Mouse (Mus musculus) olfactory bulb, adult 2 months (tissue): ENCODE data around the gene 9430015G10Rik. TPM values are rescaled to one million over a fixed set of nuclear protein-coding genes. Genes with fewer than 3 reads are reported as not detected.
"Not testable (repeated sequence)": the region's sequence is repeated elsewhere in the genome, so short reads cannot be mapped to it uniquely, and the experiment has no call there.

ENCODE experiments used
- H3K27ac ChIP-seq: fragments of 200-500 bp; 2 replicates; pipeline ENCODE4 v1.5.1; 2012; ENCODE audit warnings: low read depth, low read length; ENCODE audit not compliant: insufficient read depth
- H3K4me1 ChIP-seq: fragments of 200-500 bp; 2 replicates; pipeline ENCODE4 v1.6.1; 2012; ENCODE audit warnings: low read length; ENCODE audit not compliant: control insufficient read depth, insufficient read depth
- H3K4me3 ChIP-seq: fragments of 200-500 bp; 2 replicates; pipeline ENCODE4 v1.5.1; 2012; ENCODE audit warnings: mild to moderate bottlenecking, low read depth, low read length, moderate library complexity; ENCODE audit not compliant: insufficient read depth
- CTCF ChIP-seq: fragments of 200-500 bp; IDR thresholded peaks from 2 replicates; pipeline ENCODE4 v1.5.1; 2012; ENCODE audit warnings: low read depth, mild to moderate bottlenecking, low read length, moderate library complexity; ENCODE audit not compliant: insufficient read depth
- POLR2A ChIP-seq: fragments of 200-500 bp; IDR thresholded peaks from 2 replicates; pipeline ENCODE4 v1.6.1; 2012; ENCODE audit warnings: mild to moderate bottlenecking, low read depth, low read length, moderate library complexity; ENCODE audit not compliant: insufficient read depth
- WGBS: fragments of 180-500 bp; shearing (Covaris S2); methylation state at CpG from one replicate; pipeline ENCODE4 v1.1.7; 2018; 5-methylcytosine and 5-hydroxymethylcytosine counted together
- polyA plus RNA-seq: library from polyadenylated mRNA; stranded (reverse); fragments of >200 nt; gene quantifications from 2 replicates; pipeline ENCODE4 v1.2.4, GENCODE M21; 2012; ENCODE audit warnings: low replicate concordance; ENCODE audit not compliant: missing spikeins, insufficient read depth, insufficient read length

Gene 9430015G10Rik
- polyA plus RNA-seq, 1 experiment = not detected

DNA sequence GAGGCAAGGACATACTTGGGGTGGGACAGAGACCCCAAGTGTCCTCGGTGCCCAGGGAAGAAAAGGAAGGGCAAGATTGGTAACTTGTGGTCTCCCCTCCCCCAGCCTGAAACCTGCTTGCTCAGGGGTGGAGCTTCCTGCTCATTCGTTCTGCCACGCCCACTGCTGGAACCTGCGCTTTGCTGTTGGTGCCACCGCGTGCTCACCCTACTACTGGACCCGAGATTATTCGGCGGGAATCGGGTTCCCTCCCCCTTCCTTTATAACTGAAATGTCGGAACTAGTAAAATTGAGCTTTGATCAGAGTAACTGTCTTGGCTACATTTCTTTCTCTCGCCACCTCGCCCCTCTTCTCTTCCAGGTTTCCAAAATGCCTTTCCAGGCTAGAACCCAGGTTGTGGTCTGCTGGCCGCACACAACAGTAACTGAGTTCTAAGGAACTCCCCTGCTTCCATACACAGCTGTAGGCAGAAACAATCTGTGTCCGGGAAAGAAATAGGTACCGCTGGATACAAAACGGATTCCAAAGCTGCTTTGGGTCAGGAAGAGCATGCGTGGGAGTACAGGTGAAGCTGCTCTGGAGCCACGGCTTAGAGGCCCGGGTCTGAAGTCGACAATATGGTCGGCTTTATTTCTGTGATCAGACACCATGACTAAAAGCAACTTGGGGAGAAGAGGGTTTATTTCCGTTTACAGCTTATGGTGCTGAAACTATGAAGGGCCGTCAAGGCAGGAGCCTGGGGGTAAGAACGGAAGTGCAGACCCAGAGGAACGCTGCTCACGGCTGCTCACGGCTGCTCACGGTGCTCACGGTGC is 26.7 kb downstream of the 9430015G10Rik start:
- WGBS = 94% methylated on average over 30 of the region's 30 CpGs
- Histone ChIP-seq H3K27ac (no peak overlapping the region), H3K4me1 (peaks cover 11% of the 10 kb centered on the region), H3K4me3 (no peak overlapping the region)
- TF ChIP-seq CTCF (no peak), POLR2A (no peak)

GRCm38 (mm10) chr4:156150887-156151286 is 41.1 kb downstream of the 9430015G10Rik start:
- not testable (repeated sequence) for H3K27ac ChIP-seq, H3K4me3 ChIP-seq, H3K4me1 ChIP-seq
- WGBS = 90% methylated on average over 10 of the region's 10 CpGs

- no peak overlapping the region for H3K27ac ChIP-seq
- no peak overlapping the region for H3K4me3 ChIP-seq
- 92% methylated on average over 3 of the region's 3 CpGs for WGBS
- H3K4me1 ChIP-seq = no peaks in the 10 kb centered on the region
- TF ChIP-seq CTCF = no peak
- TF ChIP-seq POLR2A = no peak
Measured at GRCm38 (mm10) chr4:156154771-156155170, 45.0 kb downstream of the 9430015G10Rik start.

GRCm38 (mm10) chr4:156166477-156166876 is 56.7 kb downstream of the 9430015G10Rik start:
- no peak overlapping the region for H3K4me3 ChIP-seq
- 85% methylated on average over 9 of the region's 9 CpGs for WGBS
- TF ChIP-seq CTCF = no peak
- no peak for TF ChIP-seq POLR2A
- H3K4me1 ChIP-seq = no peaks in the 10 kb centered on the region
- H3K27ac ChIP-seq = no peak overlapping the region

DNA sequence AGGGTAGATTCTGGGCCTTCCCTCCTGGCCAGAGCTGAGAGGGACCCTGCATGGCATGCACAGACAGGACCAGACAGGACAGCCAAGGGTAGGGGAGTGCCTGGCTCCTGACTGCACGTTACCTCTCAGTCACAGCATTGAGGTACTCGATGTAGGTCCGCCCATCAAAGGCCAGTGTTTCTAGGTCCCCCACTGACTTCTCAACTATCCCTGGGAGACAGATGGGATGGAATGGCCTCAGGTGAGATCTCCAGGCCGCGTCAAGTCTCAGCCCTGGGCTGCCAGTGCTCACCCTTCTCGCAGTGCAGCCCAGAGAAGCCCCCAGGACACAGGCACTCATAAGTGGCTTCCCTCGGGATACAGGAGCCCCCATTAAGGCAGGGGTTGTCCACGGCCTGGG is 58.8 kb downstream of the 9430015G10Rik start:
- H3K4me3 ChIP-seq = no peak overlapping the region
- TF ChIP-seq CTCF = no peak
- no peaks in the 10 kb centered on the region for H3K4me1 ChIP-seq
- H3K27ac ChIP-seq = no peak overlapping the region
- 91% methylated on average over 8 of the region's 8 CpGs for WGBS

- 93% methylated on average over 10 of the region's 10 CpGs for WGBS
- no peaks in the 10 kb centered on the region for H3K4me1 ChIP-seq
- TF ChIP-seq POLR2A (no peak), CTCF (no peak)
- H3K4me3 ChIP-seq = no peak overlapping the region
- H3K27ac ChIP-seq = no peak overlapping the region
Measured at GRCm38 (mm10) chr4:156169129-156169528, 59.3 kb downstream of the 9430015G10Rik start.

- Histone ChIP-seq H3K4me3 (no peak overlapping the region), H3K27ac (no peak overlapping the region), H3K4me1 (no peaks in the 10 kb centered on the region)
- 89% methylated on average over 11 of the region's 11 CpGs for WGBS
- TF ChIP-seq CTCF (no peak), POLR2A (no peak)
Measured at GRCm38 (mm10) chr4:156171828-156172227, 62.0 kb downstream of the 9430015G10Rik start.

Other genes with a start within 250 kb of the 9430015G10Rik start
- not detected in 2 replicates for gene Tas1r3, start 246.6 kb upstream of the 9430015G10Rik start, polyA plus RNA-seq
- not detected in 2 replicates for gene Cptp, start 240.5 kb upstream of the 9430015G10Rik start, polyA plus RNA-seq
- gene Ints11, start 240.4 kb upstream of the 9430015G10Rik start, polyA plus RNA-seq = not detected in 2 replicates
- not detected in 2 replicates for gene Pusl1, start 218.2 kb upstream of the 9430015G10Rik start, polyA plus RNA-seq
- not detected in 2 replicates for gene Acap3, start 218.2 kb upstream of the 9430015G10Rik start, polyA plus RNA-seq
- not detected in 2 replicates for gene Ube2j2, start 166.2 kb upstream of the 9430015G10Rik start, polyA plus RNA-seq
- gene C1qtnf12, start 147.7 kb upstream of the 9430015G10Rik start, polyA plus RNA-seq = not detected in 2 replicates
- gene B3galt6, start 117.3 kb upstream of the 9430015G10Rik start, polyA plus RNA-seq = not detected in 2 replicates
- 218 TPM in 1 of 2 replicates, not detected in the other for gene Sdf4, start 117.1 kb upstream of the 9430015G10Rik start, polyA plus RNA-seq
- gene Tnfrsf4, start 96.1 kb upstream of the 9430015G10Rik start, polyA plus RNA-seq = not detected in 2 replicates
- gene Tnfrsf18, start 83.8 kb upstream of the 9430015G10Rik start, polyA plus RNA-seq = not detected in 2 replicates
- gene Ttll10, start 50.6 kb upstream of the 9430015G10Rik start, polyA plus RNA-seq = not detected in 2 replicates
- gene Rnf223, start 20.5 kb downstream of the 9430015G10Rik start, polyA plus RNA-seq = not detected in 2 replicates
- not detected in 2 replicates for gene Agrn, start 87.5 kb downstream of the 9430015G10Rik start, polyA plus RNA-seq
- not detected in 2 replicates for gene Isg15, start 90.8 kb downstream of the 9430015G10Rik start, polyA plus RNA-seq
- gene AW011738, start 93.3 kb downstream of the 9430015G10Rik start, polyA plus RNA-seq = not detected in 2 replicates
- not detected in 2 replicates for gene Perm1, start 105.9 kb downstream of the 9430015G10Rik start, polyA plus RNA-seq
- gene Plekhn1, start 124.9 kb downstream of the 9430015G10Rik start, polyA plus RNA-seq = 117 TPM in 1 of 2 replicates, not detected in the other
- gene Noc2l, start 126.0 kb downstream of the 9430015G10Rik start, polyA plus RNA-seq = not detected in 2 replicates
- not detected in 2 replicates for gene Samd11, start 145.7 kb downstream of the 9430015G10Rik start, polyA plus RNA-seq
- gene Vmn2r-ps159, start 221.1 kb downstream of the 9430015G10Rik start, polyA plus RNA-seq = not detected in 2 replicates